Mouse (Mus musculus) retina, embryonic 14.5 days (tissue): ENCODE measurements around the gene Mpv17l2.
A peak's percentile ranks its signal among the peaks of the same experiment; 100 is the strongest.

Experiments
- DNase-seq: peaks from one replicate; pipeline ENCODE4 v3.0.0-alpha.2; 2015; ENCODE audit warnings: low spot score

The Mpv17l2 gene

DNA sequence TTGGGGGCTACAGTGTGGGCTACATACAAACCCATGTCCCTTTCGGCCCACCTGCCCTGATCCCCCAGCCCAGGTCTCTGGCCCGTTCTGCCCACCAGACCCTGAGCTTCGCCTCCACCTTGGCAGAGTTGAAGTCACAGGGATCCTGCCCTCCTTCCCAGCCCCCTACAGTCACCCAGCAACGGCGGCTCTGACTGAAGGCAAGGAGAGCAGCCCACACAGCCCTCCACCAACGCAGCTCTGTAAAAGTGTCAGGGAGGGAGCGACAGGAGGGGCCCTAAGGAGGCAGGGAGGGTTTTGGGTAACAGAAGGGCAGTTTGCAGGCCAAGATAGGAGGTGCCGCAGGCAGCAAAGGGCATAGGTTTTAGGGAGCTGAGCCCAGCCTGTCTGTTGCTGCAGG, 30.1 kb upstream of the Mpv17l2 start:
- no peak for DNase-seq

DNA sequence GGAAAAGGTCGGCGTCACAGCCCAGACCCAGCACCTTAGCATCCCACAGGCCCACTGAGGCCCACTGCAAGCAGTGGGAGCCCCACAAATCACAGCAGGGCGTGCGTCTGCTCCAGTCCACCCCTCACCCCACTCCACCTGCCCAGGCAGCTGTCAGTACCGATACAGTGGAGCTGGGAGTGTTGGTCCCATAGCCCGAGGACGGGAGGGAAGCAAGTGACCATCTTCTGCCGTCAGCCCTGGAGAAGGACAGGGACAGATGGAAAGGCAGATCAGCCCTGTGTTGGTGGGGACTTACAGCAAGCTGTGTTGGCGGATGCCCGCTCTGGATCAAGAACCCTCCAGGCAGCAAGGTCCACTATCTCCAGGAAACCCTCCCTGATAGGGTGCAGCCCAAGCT, 28.3 kb upstream of the Mpv17l2 start:
- DNase-seq = no peak

DNA sequence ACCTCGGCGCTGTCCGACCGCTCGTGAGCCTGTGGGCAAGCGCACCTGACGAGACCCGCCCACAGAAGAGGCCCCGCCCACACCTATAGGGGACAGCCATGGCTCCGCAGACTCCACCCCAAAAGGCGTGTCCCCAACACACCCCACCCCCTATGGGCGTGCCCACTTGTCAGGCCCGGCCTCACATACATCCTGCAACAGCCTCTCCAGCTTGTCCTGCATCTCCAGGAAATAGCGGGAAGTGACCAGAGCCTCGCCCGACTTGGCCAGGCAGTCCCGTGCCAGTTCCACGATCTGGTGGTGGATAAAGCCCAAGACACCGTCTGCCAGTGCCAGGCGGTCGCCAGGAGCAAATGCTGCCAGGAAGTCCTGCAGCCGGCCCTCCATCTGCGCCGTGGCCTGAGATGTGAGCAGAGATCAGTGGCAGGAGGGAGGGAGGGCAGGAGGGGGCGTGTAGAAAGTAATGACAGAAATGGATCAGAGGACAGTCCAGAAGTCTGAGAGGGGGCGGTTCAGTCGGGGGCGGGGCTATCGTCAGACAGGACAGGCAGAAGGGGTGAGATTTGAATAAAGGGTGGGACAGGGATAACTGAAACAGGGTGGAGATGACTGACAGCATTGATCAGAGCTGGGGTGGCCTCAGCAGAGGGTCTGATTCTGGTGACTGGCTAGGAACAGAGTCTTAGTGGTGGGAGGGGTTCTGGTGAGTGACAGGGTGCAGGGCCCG, 27.4 kb upstream of the Mpv17l2 start:
- peak; percentile 37 for DNase-seq

DNA sequence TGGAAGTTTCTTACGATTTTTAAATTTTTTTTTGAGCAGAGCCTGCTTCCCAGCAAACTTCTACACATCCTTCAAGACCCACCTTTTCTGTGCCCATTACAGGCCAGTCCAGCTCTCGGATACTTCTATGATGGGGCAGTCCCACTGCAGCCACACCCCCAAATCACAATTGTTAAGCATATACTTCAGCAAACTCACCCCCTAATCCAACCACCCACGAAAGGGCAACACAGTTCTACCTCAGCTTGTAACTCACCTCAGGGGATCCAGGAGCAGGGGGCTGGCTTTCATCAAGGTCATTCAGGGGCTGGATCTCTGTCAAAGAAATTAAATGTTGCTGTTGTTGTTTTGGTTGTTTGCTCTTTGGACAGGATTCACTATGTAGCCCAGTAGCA, 26.3 kb upstream of the Mpv17l2 start:
- no peak for DNase-seq

DNA sequence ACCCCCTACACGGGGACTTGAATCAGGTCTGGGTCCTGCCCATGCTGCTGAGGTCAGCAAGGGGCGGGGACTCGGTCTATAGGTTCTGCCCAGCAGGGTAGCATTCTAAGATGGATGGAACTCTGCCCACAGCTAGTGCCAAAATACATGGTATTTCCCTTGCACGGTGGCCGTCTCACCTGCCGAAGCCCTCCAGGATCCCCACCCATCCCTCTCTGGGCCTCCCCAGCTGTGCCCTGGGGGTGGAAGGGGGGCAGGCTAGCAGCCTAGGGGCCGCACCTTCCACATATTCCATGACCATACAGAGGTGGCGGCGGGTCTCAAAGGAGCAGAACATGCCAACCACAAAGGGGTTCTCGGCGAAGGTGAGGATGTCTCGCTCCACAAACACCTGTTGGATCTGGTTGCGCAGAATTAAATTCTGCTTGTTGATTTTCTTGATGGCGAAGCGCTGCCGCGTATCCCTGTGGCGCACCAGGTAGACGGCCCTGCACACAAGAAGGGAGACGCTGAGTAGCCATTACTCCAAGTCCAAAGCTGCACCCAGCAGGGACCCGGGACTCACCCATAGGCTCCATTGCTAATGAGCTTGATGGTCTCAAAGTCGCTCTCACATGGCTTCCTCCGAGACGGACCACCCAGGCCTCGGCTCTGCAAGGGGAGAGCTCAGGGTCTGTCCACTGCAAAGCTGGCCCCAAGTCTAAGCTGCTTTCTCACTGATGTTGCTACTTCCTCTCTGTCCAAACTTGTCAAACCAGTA, 25.7 kb upstream of the Mpv17l2 start:
- no peak for DNase-seq

DNA sequence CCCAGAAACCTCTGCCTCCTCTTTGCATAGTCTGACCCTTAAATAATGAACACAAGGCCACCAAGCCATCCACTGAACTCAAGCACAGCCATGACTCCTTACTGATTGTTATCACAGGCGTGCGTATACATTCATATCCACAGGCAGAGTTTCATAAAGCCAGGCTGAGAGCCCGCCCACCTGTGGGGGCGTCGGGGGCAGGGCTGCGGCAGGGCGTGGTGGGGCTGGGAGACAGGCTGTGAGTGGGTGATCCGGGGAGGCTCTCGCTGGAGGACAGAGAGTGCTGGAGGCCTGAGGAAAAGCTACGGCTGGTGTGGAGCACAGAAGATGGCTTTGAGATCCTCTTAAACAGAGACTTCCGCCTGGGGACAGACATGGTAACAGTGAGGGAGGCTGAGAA, 19.3 kb upstream of the Mpv17l2 start:
- no peak for DNase-seq

DNA sequence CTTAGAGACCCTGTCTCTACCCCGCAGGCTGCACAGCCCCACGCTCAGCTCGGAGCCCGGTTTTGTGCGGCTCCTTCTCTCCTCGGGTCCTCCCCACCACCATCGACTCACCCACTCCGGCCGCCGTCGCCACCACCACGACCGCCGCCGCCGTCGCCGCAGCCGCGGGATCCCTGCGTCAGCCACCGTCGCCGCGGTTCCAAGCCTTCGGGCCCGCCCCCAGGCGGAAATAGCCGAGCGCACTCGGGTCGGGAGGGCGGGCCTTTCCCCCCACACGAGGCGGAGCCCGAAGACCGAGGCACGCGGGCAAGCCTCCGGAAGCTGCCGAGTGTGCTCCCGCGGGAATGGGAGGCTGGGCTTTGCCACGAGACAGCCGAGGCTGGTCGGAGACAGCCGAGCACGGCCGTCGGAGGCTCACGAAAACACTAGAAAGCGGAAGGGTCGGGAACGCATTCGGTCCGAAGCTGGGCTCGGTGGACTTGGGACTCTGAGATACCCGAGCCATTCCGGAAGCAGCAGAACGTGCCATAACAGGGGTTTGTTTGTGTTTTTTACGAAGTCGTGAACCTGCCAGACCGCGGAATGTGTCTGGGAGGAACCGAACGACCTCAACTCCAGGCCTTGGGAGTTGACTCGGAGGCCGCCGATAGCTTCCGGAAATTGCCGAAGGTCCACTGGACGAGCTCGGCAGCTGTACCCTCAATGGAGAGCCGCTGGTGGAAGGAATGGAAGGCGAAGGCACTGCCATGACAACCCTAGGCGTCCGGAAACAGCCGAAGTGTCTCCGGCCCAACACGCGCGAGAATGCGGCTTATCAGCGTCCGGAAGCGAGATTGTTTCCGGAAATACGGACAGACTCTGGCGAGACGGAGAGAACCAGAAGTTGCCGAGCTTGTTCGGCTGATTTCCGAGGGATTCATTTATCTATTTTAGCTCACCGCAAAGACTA, 16.0 kb upstream of the Mpv17l2 start, which contains the start of gene Pik3r2:
Gene Pik3r2 (minus strand): TSS at position 218 of the 949 bp plus-strand sequence.
- DNase-seq = peak; percentile 98

DNA sequence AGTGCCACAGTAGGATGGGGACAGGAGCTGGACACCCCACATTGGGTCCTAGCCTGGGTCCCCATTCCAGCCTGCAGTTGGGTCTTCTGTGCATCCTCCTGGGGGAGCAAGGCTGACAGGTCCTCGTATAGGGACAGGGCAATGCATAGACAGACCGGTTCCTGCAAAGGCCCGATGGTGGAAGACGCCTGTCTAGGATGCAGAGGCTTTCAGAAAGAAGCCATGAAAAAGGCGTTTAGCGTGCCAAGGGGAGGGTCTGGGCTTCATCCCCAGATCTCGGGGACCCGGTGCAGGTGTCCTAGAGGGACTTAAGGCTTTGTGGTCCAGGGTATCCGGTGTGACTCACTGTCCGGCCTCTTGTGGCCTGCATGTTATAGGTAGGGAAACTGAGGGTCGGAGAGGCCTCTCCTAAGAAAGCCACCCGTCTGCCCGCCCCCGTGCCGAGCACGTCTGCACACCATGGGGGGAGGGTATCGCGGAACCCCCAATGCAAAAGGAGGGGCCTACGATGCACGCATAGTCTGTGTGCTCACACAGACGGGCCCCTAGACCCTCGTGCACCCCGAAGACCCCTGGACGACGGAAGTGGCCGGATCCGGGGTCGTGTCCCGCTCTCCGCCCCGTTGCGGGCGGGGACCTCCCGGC, 15.2 kb upstream of the Mpv17l2 start:
- DNase-seq = no peak

DNA sequence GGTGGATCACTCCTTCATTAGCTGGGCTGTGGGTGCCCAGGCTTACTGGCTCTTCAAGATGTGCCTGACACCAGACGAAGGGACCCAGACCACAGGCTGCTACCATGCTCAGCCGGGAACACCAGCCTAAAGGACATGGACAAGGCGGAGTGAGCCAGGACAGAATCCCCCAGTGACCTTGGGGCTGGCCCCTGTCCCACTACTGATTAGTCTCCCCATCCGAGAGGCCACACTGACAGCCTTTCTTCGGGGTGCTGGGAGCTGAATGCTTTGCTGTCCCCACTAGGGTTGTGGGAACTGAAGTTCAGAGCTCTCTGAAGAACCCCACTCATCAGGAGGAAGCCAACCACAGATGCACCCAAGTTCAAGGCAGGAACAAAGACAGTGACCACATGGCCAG, 14.5 kb upstream of the Mpv17l2 start:
- no peak for DNase-seq

DNA sequence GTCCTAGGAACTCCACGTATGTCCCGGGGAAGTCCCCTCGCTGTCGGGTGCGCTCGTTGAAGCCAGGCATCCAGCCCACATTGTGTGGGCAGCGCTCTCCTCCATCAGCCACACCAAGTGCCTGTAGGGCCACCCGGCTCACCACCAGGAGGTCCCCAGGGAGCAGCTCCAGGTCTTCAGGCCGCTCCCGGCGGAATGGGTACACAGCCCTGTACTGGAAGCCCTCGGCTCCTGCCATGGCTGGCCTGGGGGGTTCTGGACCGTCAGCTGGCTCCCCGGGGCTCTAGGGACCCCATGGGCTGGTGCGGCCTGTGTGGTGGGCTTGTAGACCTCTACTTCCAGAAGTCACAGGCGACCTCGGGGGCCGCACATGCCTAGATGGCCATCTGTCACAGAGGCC, 14.0 kb upstream of the Mpv17l2 start:
- DNase-seq = no peak

DNA sequence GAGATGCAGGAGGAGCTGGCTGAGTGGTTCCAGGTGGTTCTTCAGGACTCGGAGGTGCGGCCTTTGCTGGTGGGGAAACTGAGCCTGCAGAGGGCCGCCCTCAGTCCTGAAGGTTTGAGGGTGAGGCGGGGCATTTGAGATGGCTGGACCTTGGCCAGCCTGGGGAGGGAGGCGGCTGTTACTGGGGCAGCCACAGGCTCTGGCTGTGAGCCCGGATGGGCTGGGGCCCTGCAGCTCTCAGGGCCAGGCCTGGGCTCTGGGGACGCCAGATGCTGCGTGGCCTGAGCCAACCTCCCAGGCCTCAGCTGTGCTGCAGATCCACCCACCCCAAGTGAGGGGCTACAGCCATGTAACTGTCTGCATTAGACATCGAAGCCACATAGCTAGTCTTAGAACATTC, 13.1 kb upstream of the Mpv17l2 start:
- DNase-seq = no peak

DNA sequence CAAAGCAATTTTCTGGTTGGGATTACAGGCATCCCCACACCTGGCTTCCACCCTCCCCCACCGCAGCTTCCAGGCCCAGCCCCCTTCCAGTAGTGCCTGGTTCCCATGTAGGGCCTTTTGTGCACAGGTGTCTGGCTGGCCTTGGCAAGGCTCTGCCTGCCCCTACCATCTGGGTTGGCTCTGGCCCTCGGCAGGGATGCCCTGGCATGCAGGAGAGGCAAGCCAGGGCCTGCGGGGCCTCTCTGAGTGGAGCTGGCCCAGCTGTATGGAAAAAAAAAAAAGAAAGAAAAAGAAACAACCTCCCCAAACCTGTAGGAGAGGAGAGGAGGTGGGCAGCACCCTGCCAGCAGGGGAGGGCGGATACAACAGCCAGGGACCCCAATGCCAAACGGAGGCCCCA, 12.7 kb upstream of the Mpv17l2 start:
- no peak for DNase-seq

DNA sequence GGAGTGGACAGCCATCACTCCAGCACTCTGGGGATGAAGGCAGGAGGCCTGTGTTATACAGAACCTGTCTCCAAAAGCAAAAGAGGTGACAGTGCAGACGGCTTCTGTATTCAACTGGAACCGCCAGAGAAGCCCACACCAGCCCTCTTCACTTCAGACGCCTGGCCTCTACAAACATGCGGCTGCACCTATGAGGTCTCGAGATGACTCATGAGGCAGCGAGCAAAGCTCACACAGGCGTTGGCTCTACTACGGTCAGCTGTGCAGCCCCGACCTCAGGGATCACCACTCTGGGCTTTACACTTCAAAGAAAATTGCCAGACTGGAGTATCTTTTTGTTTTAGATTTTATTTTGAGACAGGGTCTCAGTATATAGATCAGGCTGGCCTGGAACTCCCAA, 12.1 kb upstream of the Mpv17l2 start:
- DNase-seq = no peak

DNA sequence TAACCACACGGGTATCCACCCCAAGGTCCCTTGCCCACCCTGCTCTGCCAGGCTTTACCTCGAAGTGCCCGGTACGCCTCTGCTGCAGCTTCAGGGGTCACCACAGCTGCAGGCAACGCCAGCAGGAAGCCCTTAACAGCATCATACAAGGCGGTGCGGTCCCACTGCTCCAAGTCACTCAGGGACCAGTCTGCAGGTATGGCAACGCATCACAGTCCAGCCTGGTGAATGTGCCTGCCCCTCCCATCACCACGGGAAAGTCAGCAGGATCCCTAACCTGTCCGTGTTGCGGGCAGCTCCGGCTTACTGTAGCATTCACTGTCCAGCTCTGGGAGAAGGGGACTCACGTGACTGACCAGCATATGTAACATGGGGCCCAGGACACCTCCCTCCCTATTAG, 11.3 kb upstream of the Mpv17l2 start:
- no peak for DNase-seq

DNA sequence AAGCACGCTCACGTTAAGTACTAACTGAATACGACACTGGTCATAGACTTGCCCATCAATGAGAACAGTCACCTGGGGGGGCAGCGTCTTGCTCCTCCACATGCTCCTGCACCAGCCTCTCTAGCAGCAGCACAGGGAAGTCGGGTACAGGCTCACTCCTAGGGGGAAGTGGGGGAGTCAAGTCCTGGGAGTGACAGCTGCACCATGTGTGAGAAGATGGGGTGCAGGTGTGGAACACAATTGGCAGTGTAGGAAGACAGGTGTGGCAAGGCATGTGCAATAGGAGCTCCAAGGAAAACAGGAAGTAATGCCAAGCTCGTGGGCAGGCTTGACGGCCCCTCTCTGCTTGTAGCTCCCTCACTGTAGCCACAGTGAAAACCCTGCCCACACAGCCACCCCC, 10.5 kb upstream of the Mpv17l2 start:
- no peak for DNase-seq

DNA sequence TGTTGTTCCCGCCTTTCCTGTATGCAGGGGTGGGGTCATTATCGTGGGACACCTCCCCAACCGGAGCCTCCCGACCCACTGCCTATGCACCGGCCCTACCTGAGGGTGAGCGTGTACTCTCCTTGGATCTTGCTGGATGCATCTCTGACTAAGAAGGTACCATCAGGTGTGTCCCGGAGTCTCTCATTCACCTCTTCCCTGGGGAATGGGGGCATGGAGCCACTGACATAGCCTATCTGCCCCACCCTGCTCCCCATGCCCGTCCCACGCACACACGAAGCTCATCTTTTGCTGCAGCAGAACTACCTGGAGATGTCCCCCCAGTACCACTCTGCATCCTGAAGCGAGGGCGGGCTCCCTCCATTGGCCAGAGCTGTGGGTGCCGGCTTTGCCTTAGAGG, 10.0 kb upstream of the Mpv17l2 start:
- DNase-seq = no peak

DNA sequence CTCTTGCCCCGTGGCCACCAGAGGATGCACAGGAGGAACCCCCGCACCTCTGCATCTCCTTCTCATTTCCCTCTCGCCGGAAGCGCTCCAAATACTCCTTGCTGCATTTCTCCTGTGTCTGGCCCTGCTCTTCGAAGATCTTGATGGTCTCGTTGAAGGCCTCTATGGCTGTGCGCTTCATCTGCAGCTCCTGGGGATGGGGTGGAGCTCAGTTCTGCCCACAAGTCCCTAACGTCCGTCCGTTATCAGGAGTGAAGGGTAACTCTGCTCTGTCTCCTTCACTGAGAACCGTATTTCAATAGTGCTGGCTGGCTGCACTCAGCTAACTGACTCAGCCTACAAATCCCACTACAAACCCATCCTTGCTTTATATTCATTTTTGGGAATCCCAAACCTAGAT, 9.1 kb upstream of the Mpv17l2 start:
- DNase-seq = no peak

DNA sequence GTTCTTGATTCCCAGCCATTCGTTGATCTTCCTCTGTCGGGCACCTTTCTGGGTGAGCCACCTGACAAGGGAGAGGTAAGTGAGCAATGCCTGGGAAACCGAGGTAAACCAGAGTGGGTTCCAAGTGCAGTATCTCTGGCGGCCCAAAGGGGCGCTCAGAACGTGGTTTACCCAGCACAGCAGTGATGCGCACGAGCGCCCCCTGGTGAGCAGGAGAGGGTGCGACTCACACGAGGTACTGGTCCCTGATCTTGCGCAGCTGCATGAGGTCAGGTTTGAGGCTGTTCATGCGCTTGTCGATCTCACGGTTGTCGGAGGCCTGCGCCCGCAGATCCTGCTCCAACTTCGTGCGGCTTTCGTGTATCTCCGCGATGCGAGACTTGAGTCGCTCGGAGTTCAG, 8.6 kb upstream of the Mpv17l2 start:
- peak; percentile 98 for DNase-seq

DNA sequence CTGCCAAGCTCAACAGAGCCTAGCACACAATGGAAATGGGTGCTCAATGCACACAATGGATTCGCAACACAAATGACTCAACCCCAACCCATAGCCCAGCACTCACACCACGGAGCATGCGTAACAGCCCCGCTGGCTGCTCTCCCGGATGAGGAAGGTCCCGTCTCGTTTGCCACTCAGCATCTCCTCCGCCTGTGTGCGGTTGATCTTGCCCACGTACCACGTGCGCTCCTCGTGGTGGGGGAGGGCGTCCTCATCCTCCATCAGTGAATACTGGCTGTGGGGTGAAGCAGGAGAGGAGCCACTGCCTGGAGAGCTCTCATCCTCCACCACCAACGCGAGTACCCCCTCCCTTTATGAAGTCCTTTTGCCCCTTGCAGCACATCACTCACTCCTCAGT, 8.2 kb upstream of the Mpv17l2 start:
- no peak for DNase-seq

DNA sequence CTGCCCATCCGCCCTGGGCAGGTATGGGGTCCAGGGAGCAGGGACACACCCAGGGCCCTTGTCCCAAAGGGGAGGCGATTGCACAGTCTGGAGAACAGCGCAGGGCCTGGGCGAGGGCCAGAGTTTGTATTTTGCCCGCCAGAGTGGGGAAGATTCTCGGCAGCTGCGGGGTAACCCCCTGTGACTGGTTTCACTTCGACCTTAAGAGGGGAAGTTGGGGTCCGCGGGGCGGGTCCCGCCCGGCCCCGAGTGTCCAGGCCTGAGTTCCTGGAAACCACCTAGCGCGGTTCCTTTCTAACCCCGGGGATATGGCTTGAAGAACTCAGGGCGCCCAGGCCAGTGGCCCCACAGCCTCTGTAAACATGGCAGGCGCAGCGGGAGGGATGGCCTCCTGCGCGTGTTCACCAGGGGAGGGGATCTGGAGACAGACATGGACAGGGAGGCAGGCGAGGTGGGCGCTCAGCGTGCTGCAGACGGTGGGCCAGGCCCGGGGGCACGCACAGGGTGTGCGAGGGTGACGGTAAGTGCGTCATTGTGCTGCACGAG, 7.6 kb upstream of the Mpv17l2 start:
- DNase-seq = no peak

DNA sequence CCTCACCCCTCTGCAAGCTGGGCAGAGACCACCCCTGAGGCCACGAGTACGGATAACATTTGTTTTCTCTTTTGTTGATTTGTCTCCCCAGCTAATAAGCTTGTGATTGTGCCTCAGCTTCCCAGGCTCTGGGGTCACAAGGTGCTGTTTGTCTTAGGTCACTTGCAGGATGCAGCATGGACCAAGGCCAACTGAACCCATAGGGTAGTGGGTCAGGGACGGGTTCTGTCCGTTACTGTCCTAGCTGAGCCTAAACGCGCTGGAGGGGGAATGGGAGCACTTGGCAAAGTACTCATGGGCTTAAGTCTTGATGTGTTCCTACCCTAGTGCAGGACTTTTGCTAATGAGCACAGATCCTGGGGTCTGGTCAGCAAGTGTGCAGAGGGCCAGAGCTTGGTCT, 6.8 kb upstream of the Mpv17l2 start:
- no peak for DNase-seq
